Mouse (Mus musculus): ENCODE results near the gene Gm128.

GRCm38 (mm10) chr3:95274453-95274852, 33.1 kb upstream of the Gm128 start:
- no peak for TF ChIP-seq EP300 (IDR thresholded peaks at IDR 0.05; ENCODE audit: low read depth)
- peak; percentile 43 for TF ChIP-seq CTCF (IDR thresholded peaks at IDR 0.05; ENCODE audit: low read depth)

All from liver, embryonic 14.5 days (tissue).